Mouse (Mus musculus) adrenal gland, postnatal 10 days (tissue): ENCODE data around the gene Nectin2. TPM values are rescaled to one million over a fixed set of nuclear protein-coding genes. Genes with fewer than 3 reads are reported as not detected.
"Not testable (repeated sequence)": the region's sequence is repeated elsewhere in the genome, so short reads cannot be mapped to it uniquely, and the experiment has no call there.

ENCODE experiments used
- DNase-seq: peaks from one replicate; pipeline ENCODE4 v3.0.0; 2021; ENCODE audit warnings: mixed read lengths
- long read RNA-seq, 2 experiments: library from polyadenylated mRNA; stranded (forward); transcript quantifications; one replicate each; pipeline ENCODE4 v2.0.0; 2021
- total RNA-seq, 2 experiments: library from RNA; stranded (reverse); gene quantifications; 2 replicates each; pipeline ENCODE4 v1.2.3; 2021

Gene Nectin2
- total RNA-seq, result 100 to 1,000 TPM in 1 of 2 experiments, 10 to 100 TPM in 1; 86.7 to 106 TPM
- long read RNA-seq, experiment 1, transcript Nectin2-201 (9 exons, 2,735 nt), result minor isoform, 40 of 205 reads
- long read RNA-seq, experiment 1, transcript Nectin2-202 (6 exons, 1,955 nt), result major isoform, 127 of 205 reads
- long read RNA-seq, experiment 1, partial matches to known transcripts, result 23 of 205 reads
- long read RNA-seq, experiment 1, other reads (novel, unspliced or antisense), result 15 of 205 reads
- long read RNA-seq, experiment 2, transcript Nectin2-201 (9 exons, 2,735 nt), result minor isoform, 23 of 95 reads
- long read RNA-seq, experiment 2, transcript Nectin2-202 (6 exons, 1,955 nt), result major isoform, 56 of 95 reads
- long read RNA-seq, experiment 2, partial matches to known transcripts, result 11 of 95 reads
- long read RNA-seq, experiment 2, other reads (novel, unspliced or antisense), result 5 of 95 reads

DNA sequence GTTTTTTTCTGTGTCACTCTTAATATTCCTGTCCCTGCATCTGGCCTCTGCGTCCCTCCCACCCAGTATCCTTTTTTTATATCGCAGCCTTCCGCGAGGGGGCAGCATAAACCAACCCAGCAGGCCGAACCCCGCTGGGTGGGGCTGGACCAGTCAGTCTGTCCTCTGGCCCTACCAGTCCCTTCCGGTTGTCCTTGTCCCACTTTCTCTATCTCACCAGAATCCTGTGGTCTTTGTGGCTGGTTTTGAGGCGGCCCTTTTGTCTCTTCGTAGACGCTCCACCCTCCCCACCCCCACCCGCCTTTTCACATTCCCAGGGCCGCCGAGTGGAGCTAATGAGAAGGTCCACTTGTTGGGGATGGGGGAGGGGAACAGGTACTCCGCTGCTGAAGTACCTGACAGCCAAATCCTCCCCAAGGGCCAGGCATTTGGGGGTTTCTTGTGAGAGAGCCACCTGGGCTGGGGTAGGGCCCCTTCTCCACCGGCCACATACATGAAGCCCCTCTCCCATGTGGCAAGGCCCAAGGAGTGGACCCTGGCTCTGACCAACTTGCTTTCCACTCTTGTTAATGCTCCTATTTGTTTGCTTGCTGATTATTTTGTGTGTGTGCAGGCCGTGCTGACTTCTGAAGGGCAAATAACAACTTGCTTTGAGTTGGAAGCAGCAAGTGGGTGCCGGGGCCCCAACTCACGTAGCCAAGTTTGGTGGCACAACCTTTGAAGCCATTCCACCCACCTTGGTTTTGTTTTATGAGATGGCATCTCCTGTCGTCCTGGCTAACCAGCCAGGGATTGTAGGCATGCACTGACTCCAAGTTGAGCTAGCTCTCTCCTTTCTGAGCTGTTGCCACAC is at the start of gene Nectin2:
Gene Nectin2 (minus strand): TSS at position 267 of the 853 bp plus-strand sequence.
- peak; percentile 95 for DNase-seq

DNA sequence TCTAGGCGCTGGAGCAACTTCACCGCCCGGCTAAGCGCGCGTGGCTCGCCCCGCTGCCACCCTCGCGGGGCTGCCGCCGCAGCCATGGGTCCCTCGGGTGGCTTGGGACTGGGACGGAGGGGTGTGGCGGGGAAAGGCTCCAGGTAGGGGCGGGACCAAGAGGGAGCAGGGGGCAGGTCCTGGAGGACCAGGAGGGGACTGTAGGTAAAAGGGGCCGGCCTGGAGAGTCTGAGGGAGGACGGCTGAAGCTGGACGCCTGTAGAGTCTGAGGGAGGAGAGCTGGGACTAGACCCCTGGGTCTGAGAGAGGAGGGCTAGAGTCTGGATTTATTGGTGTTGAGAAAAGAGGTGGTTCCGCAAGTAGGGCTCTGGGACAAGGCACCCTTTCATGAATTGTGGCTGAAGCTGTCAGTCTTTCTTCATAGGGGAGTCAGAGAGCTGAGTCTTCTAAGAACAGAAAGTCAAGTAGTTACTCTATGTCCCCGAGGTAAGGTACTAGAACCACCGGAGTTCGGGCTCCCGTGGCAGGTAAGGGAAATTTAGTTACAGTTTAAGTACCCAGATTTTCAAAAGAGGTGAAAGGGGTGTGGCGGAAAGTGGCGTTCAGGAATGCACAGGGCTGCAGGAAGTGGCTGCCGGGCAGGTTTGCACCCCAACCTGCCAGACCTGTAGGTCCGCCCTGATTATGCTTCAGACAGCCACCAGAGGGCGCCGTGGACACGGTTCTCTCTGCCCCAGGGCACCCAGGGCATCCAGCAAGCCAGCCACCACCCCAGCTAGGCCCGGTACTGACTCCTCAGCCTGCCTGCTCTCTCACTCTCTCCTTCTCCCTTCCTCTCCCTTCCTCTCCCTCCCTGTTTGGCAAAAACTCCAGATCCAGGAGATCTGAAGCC is 46.7 kb upstream of the Nectin2 start, which contains the start of gene Cblc:
Gene Cblc (minus strand): TSS at position 113 of the 892 bp plus-strand sequence.
- peak; percentile 89 for DNase-seq

DNA sequence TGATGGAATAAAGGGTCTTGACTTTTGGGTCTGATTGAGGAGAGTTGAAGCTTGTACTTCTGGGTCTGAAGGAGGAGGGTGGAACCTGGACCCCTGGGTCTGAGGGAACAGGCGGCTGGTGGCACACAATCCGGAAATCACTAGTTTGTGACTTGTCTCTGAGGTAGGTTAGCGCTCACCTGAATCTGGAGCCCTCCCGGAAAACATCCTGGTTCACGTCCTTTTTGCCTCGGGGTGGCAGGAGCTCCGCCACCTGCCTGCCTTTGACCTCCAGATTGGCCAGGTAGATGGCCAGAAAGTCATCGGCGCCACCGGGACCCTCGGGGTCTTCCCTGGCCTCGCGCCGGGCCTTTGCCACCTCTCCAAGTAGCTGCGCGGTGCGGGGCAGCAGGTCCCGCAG is 46.0 kb upstream of the Nectin2 start:
- no peak for DNase-seq

- no peak for DNase-seq
These were observed 45.0 kb upstream of the Nectin2 start for GRCm38 (mm10) chr7:19795236-19795635.

DNA sequence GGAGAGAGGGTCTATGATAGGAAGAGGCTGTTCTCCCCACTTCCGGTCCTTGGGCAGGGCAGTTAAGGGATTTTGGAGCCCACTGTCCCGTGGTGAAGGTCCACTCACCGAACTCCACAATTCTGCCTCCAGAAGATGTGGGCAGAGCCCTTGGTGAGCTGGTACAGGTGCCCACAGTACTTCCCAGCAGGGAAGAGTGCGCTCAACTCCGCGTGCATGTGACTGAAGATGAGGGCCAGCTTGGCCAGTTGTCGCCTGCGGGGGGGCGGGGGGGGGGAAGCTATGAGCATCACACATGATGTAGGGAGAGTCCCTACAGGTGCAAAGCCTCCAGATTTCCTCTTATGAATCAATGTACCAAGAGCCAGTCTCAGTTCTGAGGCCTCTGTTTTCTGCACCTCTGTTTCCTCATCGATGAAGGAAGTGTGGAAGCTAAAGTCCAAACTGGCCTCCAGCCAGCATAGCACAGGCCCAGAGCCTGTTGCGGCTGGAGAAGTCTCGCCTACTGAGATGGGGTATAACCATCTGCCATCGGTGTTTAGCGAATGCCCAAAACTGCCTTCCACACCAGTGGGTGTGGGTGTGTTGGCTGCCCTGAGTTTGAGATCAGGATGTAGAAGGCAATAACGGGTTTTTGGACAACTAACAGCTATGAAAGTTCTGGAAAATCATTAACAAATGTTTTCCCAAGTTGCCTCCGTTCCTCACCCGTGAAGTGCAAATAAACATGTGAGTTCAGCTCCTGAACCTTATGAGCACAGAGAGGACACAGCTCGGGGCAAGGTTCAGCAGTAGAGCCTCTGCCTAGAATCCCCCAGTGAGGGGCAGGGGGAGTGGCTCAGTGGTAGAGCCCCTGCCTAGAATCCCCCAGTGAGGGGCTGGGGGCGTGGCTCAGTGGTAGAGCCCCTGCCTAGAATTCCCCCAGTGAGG is 42.7 kb upstream of the Nectin2 start:
- no peak for DNase-seq

GRCm38 (mm10) chr7:19791504-19791903 is 41.2 kb upstream of the Nectin2 start:
- not testable (repeated sequence) for DNase-seq

GRCm38 (mm10) chr7:19789904-19790347 is 39.6 kb upstream of the Nectin2 start:
- peak; percentile 98 for DNase-seq

GRCm38 (mm10) chr7:19785874-19786458 is 35.7 kb upstream of the Nectin2 start:
- DNase-seq, result no peak

- DNase-seq, result no peak
These were observed 34.7 kb upstream of the Nectin2 start for GRCm38 (mm10) chr7:19784764-19785535.

- peak; percentile 44 for DNase-seq
These were observed 33.3 kb upstream of the Nectin2 start for GRCm38 (mm10) chr7:19783630-19784029.

- DNase-seq, result peak; percentile 62
These were observed 32.4 kb upstream of the Nectin2 start for GRCm38 (mm10) chr7:19782645-19783044.

- no peak for DNase-seq
These were observed 31.5 kb upstream of the Nectin2 start for GRCm38 (mm10) chr7:19781741-19782140.

GRCm38 (mm10) chr7:19779903-19780302 is 29.6 kb upstream of the Nectin2 start:
- DNase-seq, result no peak

- no peak for DNase-seq
These were observed 28.4 kb upstream of the Nectin2 start for GRCm38 (mm10) chr7:19778645-19779044.

GRCm38 (mm10) chr7:19777049-19777723 is 26.9 kb upstream of the Nectin2 start:
- DNase-seq, result no peak

DNA sequence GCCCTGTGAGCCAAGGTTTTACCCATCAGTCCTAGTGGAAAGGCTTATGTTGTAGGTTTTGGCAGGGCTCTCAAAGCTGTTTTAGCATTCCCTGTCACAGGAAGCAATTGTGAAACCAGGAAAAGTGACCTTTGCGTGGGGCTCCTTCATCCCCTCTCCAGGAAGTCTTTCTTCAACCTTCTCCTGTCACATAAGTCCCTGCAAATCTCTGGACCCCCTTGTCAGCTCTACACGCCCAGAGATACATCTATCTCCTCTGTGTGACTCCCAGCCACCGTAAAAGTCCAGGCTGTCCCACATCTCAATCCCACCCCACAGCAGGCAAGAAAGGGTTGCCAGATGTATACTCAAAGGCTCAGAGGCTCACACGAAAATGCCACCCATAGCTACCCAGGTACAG is 21.4 kb upstream of the Nectin2 start:
- DNase-seq, result no peak

- DNase-seq, result no peak
These were observed 20.7 kb upstream of the Nectin2 start, which contains the start of gene Bcam for GRCm38 (mm10) chr7:19770984-19771391. Bcam (minus strand) TSS chr7:19771016.

DNA sequence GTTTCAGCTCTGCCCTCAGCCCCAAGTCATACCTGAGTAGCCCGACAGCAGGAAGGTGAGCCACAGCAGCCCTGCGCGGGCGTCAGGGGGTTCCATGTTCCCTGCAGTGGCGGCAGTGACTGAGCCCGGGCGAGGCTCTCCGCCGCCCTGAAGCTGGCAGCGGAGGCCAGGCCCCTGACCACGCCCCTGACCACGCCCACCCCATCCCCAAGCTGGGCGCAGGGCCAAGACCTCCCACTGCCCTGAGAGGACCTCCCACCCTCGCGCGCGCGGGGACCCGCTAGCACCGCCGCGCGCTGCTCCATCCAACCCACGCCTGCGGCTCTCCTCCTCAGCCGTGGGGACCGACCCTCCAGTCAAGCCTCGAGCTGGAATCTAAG is 20.1 kb upstream of the Nectin2 start:
- peak; percentile 96 for DNase-seq
